Mouse (Mus musculus) myocyte (in vitro differentiated cells): ENCODE results near the gene Mmrn2.

Source experiments
- POLR2A ChIP-seq: IDR thresholded peaks from one replicate; pipeline ENCODE4 v1.6.1; 2011; ENCODE audit warnings: low read depth, mild to moderate bottlenecking, control low read depth, moderate library complexity; ENCODE audit not compliant: insufficient read length
- POLR2AphosphoS2 ChIP-seq: IDR thresholded peaks from one replicate; pipeline ENCODE4 v1.6.1; 2011; ENCODE audit warnings: low read depth, control low read depth; ENCODE audit not compliant: insufficient read length
- TCF12 ChIP-seq: IDR thresholded peaks from one replicate; pipeline ENCODE4 v1.6.1; 2011; ENCODE audit warnings: mild to moderate bottlenecking, control low read depth; ENCODE audit not compliant: poor library complexity, insufficient read depth, severe bottlenecking
- USF1 ChIP-seq: IDR thresholded peaks from one replicate; pipeline ENCODE4 v1.6.1; 2011; ENCODE audit warnings: low read depth, mild to moderate bottlenecking, control low read depth, moderate library complexity

DNA sequence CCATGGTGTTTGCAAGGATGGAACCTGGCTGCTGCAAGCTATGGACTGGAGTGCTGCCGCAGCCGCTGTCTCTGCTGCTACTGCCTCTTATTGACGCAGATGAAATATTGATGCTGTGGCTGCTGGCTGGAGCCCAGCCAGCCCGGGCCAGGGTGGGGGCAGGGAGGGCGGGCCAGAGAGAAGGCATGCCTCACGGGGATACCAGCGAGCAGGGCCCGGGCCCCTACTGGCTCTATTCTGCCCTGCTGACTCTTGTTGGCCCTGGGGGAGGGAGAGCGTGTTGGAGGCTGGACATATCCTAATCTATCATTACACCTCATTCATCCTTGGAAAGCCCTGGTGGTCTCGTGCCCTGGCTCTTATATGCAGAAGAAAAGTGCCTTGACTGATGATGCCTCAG is 688 bp upstream of the Mmrn2 start, which contains the start of gene Sncg:
- TF ChIP-seq USF1 (no peak), POLR2AphosphoS2 (no peak), POLR2A (no peak), TCF12 (no peak)
